Mouse (Mus musculus): Measurements from ENCODE around the gene H2-M10.6.
"Not testable (repeated sequence)": the region's sequence is repeated elsewhere in the genome, so short reads cannot be mapped to it uniquely, and the experiment has no call there.

H2-M10.6 gene

DNA sequence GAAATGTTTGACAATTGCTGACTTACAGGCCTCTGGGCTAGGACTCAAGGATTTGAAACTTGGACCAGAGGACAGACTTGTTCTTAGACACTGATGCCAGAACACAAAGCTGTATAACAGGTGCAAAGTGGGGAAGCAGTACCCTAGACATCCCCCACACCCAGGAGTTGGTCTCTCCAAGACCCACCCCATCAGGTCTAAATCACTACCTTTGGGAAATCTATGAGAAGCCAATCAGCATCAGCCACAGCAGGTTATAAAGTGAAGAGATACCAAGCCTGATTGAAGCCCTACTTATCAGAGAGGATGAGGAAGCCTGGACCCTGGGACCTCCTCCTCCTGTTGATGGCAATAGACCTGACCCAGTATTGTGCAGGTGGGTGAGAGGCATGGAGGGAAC, at the start of gene H2-M10.6:
Gene H2-M10.6 (plus strand): TSS at position 301 of the 400 bp plus-strand sequence.
- DNase-seq: no peak

DNA sequence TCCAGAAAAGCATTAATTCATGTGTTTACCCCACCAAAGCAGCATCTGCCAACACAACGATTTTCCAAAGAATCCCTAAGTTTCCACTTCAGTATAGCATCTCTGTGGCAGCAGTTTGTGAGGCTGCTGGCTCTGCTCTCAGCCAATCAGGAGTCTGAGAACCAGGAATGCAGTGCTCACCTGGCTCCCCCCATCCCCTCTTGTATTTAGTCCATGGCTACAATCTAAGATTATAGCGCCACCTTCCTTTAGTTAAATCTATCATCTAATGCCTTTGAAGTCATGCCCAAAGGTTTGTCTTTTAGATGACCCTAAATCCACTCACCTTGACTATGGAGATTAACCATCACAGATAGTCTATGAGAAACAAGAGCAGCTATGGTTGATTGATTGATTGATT, 48.2 kb upstream of the H2-M10.6 start:
- no peak for DNase-seq

DNA sequence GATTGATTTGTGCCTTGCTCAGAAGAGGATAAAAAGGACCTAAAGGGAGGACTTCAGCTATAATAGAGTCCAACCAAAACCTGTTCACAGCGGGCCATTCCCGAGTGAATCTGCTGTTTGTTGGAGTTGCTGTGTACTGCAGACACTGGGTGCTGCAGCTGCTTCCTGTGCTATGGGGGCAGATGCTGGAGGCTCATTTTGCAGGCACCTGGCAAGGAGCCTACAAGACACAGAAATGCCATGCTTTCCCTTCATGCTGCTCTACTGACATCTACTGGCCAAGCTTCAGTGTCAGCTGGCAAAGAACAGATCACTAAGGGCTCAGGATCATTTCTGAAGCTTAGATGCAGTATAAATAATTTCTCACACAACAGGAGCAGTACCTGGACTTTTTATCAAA, 47.7 kb upstream of the H2-M10.6 start:
- not testable (repeated sequence) for DNase-seq

DNA sequence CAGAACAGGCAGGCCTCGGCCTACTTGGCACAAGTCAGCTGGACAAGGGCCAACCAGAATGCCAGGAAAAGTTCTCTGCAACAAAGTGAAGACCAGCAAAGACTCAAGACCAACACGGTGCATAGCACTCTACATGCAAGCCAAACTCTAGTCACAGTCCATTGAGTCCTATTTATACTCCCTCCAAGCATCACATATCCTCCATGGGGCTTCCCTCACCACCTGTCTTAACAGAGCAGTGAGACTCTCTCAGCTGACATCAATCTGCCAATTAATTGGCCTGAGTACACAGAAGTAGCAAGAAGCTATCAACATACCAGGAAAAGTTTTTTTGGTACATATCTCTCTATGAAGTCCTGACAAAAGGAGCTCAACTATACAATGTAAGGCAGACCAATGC, 46.6 kb upstream of the H2-M10.6 start:
- DNase-seq: not testable (repeated sequence)

DNA sequence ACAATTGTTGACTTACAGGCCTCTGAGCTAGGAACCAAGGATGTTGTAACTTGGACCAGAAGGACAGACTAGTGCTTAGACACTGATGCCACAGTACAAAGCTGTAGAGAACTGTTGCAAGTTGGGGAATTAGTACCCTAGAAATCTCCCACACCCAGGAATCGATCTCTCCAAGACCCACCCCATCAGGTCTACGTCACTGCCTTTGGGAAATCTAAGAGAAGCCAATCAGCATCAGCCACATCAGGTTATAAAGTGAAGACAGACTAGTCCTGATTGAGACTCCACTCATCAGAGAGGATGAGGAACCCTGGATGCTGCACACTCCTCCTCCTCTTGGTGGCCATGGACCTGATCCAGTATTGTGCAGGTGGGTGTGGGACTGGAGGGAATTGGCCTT, 39.4 kb upstream of the H2-M10.6 start, which contains the start of gene H2-M10.5:
Gene H2-M10.5 (plus strand): TSS at position 301 of the 400 bp plus-strand sequence.
- not testable (repeated sequence) for DNase-seq

DNA sequence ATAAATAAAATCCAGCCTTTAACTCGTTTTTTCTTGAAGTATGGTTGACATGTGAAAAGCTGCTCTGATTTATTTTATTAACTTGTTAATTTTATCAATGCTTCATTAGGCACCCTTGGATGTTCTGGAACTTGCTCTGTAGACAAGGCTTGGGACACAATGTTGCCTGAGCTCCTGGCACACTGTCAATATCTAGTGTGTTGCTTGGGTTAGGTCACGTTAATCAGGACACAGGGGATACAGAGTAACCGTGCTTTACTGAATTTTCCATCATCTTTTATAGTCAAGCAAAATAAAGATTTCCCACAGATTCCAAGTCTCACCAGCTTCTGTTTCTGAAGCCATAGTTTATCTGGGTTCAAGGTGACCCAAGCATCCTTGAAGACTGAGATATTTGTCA, 30.4 kb upstream of the H2-M10.6 start:
- no peak for DNase-seq

DNA sequence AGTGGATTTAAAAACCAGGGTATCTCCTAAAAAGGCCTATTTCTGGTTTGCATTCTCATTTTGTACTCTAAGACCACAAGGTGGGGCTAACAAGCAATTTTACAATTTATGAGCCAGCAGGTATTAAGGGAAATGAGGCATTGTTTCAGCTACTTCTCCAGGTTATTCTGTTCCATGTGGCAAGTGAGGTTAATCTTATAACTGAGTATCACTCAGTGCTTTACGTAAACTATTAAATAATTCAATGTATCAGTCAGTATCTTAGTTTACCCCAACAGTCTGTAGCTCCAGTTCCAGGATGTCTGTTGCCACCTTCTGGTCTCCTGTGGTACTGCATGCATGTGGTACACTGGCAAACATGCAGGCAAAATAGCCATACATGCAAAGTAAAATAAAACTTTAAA, 25.5 kb upstream of the H2-M10.6 start:
- peak; percentile 46 for DNase-seq

DNA sequence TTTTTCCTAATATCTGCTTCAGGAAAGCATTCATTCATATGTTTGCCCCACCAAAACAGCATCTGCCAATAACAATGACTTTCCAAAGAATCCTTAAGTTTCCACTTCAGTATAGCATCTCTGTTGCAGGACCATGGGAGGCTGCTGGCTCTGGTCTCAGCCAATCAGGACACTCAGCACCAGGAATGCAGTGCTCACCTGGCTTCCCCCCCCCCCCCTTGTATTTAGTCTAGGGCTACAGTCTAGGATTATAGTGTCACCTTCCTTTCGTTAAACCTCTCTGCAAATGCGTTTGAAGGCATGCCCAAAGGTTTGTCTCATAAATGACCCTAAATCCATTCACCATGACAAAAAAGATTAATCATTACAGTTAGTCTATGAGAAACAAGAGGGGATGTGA, 23.6 kb upstream of the H2-M10.6 start:
- no peak for DNase-seq

DNA sequence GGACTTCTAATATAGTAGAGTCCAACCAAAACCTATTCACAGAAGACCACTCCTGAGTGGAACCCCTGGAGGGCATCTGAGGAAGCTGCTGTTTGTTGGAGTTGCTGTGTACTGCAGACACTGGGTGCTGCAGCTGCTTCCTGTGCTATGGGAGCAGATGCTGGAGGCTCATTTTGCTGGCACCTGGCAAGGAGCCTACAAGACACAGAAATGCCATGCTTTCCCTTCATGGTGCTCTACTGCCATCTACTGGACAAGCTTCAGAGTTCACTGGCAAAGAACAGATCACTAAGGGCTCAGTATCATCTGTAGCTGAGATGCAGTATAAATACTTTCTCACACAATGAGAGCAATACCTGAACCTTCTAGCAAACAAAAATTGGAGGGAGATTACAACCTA, 23.2 kb upstream of the H2-M10.6 start:
- peak; percentile 64 for DNase-seq

DNA sequence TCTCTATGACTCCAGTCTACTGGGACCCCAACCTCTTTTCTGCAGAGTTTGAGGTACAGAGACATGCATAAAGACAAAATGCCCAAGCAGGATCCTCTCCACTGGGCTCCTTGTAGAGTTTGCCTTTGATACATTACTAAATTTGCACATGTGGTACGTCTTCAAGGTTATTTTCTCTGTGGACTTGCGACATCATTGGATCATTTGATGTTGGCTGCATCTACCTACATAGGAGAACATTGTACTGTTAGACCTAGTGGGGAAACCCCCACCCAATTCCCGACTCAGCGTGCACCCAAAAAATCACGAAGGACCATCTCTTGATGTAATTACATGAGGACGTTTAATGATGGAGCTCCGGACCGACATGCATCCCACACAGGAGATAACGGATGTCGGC, 12.5 kb upstream of the H2-M10.6 start:
- DNase-seq: no peak

DNA sequence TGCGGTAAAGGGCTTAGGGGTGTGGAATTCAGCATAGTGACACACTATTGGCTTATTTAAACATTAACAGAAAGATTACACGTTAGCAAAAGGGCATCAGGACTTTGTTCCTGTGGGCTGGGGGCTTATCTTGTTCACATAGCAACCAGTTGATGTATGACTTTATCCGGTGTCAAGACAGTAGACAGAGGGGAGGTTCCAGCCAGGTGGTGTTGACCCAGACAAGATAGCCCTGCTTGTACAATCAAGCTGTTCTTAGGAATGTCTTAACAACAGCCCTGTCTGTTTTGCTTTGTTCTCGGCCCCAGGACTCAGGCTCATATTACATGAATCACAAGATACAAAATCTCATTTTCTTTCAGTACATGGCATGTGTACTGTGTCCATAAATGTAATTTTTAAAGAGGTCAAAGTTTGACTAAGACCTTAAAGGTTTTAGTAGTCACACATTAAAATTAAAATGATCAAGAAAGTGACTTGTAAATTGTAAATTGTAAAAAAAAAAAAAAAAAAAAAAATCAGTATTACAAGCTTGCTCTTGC, 12.0 kb upstream of the H2-M10.6 start:
- DNase-seq: not testable (repeated sequence)

DNA sequence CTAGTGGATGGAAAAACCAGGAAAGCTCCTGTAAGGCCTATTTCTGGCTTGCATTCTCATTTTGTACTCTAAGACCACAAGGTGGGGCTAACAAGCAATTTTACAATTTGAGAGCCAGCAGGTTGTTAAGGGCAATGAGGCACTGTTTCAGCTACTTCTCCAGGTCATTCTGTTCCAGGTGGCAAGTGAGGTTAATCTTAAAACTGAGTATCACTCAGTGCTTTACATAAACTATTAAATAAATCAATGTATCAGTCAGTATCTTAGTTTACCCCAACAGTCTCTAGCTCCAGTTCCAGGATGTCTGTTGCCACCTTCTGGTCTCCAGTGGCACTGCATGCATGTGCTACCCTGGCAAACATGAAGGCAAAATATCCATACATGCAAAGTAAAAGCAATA, 12.0 kb downstream of the H2-M10.6 start:
- peak; percentile 76 for DNase-seq

DNA sequence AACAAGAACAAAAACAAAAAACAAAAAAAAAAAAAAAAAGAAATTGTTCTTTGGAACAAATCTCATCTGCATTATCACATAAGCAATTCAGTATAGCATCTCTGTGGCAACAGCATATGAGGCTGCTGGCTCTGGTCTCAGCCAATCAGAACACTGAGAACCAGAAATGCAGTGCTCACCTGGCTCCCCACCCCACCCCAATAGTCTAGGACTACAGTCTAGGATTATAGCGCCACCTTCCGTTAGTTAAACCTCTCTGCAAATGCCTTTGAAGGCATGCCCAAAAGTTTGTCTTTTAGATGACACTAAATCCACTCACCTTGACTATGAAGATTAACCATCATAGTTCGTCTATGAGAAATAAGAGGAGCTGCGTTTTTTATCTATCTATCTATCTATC, 13.6 kb downstream of the H2-M10.6 start:
- no peak for DNase-seq

DNA sequence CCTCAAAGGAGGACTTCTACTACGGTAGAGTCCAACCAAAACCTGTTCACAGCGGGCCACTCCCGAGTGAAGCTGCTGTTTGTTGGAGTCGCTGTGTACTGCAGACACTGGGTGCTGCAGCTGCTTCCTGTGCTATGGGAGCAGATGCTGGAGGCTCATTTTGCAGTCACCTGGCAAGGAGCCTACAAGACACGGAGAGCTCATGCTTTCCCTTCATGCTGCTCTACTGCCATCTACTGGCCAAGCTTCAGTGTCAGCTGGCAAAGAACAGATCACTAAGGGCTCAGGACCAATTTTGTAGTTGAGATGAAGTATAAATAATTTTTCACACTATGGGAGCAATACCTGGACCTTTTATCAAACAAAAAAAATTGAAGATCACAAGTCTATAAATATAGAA, 14.0 kb downstream of the H2-M10.6 start:
- DNase-seq: peak; percentile 84

DNA sequence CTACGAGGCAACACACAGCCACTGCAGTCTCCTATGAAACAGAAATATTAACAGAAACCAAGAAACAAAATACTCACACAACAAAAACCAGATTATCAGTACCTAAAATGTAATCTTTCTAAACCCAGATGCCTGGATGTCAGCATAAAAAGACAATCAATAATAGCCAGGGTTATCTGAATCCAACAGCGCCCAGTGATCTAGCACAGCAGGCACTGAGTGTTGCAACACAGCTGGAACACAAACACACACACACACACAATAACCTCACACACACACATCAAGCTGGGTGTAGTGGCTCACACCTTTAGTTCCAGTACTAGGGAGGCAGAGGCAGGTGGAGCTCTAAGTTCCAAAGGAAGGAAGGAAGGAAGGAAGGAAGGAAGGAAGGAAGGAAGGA, 16.5 kb downstream of the H2-M10.6 start:
- DNase-seq: no peak

DNA sequence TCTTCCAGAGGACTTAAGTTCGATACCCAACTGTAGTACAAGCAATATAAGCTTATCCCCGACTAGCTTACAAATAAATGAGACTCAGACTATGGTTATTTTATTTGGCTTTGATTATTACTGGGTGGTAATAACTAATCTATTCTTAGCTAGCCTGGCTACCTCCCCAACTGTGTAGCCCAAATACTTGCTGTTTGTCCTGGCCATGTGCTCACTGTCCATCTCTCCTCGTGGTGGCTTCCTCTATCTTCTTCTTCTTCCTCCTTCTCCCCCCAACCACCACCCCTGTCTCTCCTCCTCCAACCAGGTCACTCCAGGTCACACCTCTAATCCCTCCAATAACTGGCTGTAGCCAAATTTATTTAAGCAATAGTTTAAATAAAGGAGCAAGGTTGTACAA, 18.5 kb downstream of the H2-M10.6 start:
- no peak for DNase-seq

DNA sequence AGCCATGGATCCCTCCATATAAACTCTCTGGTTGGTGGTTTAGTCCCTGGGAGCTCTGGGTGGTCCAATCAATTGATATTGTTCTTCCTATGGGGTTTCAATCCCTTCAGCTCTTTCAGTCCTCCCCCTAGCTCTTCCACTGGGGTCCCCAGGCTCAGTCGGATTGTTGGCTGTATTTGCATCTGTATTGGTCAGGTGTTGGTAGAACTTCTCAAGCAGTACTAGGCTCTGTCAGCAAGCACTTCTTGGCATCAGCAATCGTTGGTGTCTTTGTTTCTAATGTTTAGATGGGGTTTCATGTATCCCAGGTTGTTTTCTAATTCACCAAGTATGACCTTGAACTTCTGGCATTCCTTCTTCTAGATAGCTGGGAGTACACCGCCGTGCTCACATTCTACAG, 20.7 kb downstream of the H2-M10.6 start:
- no peak for DNase-seq

DNA sequence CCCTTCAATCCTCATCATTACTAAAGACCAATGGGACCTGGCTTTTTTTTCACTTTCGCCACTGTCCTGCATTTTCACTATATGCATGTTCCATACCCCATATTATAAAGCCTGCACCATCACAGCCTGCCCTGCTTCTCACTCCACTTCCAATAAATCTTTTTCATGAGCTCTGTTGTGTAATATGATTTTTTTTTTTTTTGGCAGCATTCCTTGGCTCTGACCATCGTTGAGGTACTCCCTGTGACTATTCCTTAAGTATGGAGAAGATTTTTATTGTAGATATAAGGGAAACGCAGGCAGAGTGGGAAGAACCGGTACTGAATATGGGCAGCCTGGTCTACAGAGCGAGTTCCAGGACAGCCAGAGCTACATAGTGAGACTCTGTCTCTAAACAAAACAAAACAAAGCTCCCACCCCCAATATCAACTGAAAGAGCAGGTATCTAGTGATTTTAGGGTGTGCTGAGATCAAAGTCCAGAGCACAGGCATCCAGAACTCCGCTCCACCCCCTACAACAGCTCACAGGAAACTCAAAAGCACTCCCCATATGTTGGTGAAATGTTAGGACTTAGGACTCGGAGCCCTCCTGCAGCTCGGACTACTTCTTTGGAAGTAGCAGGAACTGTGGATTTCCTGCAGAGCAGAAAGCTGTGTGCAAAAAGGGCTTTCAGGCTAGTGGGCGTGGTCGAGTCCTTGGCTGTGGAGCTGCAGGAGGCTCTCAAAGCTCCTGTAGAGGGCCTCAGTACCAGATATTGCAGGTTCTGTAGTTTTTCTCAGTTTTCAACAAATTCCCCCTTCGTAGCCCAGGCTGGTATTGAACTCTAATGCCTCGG, 23.8 kb downstream of the H2-M10.6 start:
- peak; percentile 62 for DNase-seq

DNA sequence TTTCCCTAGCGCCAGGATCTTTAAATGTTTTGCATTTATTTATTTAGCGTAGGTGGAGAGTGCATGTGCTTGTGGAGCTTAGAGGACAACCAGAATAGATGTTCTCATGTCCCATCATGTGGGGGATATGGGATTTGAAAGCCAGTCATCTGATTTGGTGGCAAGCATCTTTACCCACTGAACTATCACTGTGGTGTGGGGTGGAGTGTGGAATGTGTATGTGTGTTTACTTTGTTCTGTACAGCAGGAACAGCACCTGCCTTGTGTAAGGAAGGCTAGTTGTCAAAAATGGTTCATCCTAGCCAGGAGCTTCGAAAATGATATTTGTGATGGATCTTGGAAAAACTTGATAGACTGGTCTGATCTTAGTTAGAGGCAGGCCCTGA, 24.4 kb downstream of the H2-M10.6 start:
- no peak for DNase-seq

DNA sequence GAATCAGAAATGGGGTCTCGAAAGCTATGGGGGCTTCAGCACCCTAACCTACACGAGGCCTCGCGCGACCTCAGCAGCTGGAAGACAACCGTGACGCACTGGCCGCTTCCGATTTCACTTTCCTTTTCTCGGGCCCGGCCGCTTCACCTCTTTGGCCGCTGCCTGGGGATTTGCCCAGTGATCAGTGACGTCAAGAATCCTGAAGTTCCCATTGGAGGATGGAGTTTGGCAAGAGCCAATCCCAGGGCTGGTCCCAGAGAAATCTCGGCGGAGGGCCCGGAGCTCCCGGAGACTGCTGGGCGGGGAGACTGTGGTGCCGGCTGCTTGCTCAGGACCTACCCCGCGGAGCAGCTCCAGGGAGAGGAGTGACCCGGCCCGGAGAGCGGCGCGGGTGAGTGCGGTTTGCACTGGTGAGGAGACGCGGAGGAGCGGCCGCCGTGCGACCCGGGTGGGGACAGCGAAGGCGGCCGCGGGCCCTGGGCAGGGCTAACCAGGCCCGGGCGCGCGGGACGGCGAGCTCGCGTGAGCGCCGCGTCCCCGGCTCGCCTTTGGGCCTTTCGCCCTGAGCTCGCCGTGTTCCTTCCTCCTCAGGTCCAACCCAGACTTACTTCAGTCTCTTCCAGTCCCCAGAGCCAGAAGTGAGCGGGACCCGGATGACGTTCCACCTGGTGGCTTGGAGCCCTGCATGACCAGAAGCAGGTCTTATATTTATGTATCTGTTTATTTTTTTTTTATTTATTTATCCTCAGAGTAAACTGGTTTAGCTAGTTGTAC, 25.1 kb downstream of the H2-M10.6 start, which contains the start of gene Trim26:
Gene Trim26 (plus strand): TSS at position 261 of the 774 bp plus-strand sequence.
- DNase-seq: peak; percentile 97

DNA sequence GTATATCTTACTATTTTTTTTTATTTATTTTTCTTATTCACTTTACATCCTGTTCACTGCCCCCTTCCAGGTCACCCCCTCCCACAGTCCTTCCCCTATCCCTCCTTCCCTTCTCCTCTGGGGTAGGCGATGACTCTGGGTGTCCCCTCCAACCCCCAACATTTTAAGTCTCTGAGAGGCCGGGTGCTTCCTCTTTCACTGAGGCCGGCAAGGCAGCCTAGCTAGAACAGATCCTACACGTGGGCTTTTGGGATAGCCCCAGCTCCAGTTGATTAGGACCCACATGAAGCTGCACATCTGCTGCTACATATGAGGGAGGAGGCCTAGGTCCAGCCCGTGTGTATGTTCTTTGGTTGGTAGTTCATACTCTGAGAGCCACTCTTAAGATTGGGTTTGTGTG, 27.0 kb downstream of the H2-M10.6 start:
- no peak for DNase-seq

DNA sequence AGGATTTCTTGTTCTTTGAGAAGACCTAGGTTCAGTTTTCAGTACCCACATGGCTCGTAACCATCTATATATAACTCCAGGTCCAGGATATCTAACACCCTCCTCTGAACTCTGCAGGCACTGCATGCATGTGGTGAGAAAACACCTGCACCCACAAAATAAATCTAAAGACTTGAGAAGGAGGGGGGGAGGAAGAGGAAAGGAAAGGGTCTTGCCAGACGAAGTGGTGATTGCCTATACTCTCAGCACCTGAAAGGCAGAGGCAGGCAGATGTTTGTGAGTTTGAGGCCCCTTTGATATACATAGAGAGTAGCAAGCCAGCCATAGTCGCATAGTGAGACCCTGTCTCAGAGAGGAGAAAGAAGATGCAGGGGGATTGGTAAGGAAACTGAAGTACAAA, 28.0 kb downstream of the H2-M10.6 start:
- DNase-seq: no peak

DNA sequence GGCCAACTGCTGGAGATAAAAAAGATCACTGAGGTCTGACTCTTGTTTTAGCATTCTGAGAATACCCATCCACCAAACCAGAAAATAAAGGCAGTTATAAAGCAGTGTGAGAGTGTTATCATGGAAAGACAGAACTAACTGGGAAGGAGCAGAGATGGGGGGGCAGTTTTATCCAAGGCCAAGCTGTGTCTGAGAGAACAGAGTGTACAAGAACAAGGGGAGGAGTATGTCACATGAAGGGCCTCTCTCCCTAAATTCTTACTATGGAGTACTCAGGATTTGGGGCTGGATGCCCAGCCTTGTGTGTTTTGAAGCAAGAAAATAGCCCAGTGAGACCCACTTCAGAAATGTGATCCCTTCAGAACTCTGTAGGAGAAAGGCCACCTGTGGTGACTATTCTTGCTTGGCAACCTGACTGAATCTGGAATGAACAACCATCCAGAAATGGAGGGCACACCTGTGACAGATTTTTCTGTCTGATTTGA, 29.0 kb downstream of the H2-M10.6 start:
- DNase-seq: no peak

DNA sequence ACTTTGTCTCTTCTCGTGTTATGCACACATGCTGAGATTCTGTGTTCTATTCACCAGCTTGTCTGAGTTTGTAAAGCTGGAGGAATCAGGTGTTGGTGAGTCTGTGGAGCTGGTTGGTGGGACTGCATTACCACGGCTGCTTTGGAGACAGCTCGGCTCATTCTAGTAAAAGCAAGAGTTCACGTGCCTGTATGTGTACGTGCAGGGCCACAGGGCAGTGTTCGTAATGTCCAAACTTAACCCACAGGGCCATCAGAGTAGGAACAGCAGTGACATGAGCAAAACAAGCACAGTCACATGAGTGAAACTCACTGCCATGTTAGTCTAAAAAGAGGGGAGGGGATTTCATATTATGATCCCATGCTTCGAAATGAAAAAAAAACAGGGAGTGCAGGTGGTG, 31.7 kb downstream of the H2-M10.6 start:
- DNase-seq: no peak

Data from kidney, adult 18-20 months (tissue).